Mouse (Mus musculus): ENCODE measurements around the gene Pam.
"Not testable (repeated sequence)": the region's sequence is repeated elsewhere in the genome, so short reads cannot be mapped to it uniquely, and the experiment has no call there.

The Pam gene

DNA sequence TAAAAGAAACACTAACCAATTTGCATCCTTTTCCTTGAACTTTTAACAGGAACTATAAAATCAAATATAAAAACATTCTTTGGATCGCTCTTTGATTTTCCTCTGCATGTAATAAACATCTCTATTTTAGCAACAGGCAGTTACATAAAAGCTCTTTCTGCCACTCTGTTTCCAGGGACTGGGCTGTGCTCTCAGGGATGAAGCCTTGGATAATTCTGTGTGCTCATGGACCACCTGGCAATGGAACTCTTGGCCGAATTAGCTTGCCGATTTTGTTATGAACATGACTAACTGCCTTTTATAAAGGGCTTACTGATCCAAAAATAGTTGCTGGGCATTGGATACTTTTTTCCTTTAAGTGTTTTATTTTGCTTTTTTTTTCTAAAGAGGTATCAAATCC is 134.8 kb downstream of the Pam start:
- no peak for DNase-seq

- DNase-seq = no peak
Measured at GRCm38 (mm10) chr1:97960124-97960523, 135.3 kb downstream of the Pam start.

DNA sequence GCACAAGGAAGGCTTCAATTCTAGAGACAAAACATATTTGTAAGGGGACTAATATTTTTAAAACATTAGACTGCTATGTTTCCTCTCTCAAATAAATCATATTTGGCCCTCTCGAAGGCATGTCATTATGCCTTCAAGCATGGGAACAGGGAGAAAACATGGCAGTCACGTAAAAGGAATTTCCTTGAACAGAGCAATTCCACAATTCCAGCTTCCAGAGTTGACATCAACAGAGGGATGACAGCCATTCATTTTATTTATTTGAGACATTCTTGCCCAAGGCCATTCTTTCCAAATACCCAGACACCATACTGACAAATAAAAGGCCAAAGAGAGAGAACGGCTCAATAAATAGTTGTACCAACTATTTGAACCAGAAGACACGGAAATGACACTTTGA is 136.7 kb downstream of the Pam start:
- DNase-seq = no peak

DNA sequence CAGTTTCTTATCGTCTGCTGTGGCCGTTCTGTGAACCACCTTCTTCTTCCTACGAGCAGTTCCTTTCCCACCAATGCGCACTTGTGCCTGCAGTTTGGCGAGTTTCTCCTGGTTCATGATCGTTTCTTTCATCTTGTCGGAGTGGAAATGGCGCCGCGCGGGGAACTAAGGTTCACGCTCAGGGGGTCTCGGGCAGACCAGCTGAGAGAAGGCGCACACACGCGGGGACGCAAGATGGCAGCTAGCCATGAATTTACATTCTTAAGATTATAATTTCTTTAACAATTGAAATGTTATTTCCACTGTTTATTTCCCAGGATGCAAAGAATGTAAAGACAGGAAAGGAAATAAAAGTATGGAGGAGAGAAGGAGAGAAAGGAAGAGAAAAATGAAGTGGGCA is 146.2 kb downstream of the Pam start:
- not testable (repeated sequence) for DNase-seq

GRCm38 (mm10) chr1:97947100-97947499 is 148.3 kb downstream of the Pam start:
- DNase-seq = no peak

DNA sequence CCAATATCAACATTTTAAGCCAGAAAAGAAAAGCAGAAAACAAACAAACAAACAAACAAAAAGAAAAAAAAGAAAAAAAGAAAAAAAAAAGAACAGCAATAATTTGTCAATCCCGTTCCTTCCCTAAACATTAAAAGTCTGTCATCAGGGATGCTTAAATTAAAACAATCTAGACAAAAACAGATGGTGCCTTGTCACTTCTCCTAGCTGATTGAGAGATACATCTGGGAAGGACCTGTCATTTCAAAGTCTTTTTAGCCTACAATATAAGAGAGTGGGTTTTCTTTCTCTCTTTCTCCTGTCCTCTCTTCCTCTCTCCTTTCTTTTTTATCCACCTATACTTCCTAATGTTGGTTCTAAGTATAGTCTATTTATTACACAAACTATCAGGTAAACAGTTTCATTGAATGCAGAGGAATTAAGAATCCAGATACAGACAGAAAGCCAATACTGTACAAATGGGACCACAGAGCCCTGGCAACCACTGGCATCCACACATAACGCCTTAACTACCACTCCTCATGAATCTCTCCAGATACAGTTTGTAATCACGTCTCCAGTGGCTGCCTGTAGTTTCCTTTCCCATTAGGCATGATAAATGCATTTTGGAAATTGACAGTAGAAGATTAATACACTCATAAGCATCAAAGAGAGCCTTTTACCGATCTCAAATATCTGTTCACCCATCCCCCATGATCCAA is 151.4 kb downstream of the Pam start:
- no peak for DNase-seq

DNA sequence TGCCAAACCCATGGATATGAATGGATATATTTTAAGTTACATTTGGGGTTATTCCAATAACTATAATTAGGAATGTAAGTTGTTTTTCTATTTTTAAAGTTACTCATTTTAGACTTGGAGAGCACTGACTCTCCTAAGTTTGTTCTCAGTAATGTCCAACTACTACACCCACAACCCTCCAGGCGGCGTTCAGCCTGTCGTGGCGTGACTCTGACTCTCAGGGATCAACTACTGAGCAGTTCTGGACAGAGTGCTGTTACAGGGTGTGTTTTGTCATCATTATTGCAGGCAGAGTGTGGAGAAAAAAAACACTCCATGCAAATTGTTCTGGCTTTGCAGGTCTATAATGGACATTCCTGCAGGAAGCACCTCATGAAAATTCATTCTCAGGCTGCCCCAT is 152.0 kb downstream of the Pam start:
- DNase-seq = no peak

DNA sequence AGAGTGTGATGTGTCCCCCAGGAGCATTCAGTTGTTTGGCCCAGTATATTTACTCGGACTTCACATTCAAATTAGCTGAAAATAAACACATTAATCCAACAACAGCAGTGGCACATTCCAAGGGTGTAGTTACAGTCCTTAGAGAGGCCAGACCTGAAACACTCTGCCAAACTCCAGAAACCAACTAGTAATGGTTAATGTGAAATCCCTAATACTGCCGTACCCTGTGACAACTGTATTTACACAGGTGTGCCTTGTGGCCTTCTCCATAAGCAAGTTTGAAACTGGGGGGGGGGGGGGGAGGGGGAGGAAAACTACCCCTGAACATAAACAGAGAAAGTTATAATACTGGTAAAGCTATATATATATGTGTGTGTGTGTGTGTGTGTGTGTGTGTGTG is 152.5 kb downstream of the Pam start:
- no peak for DNase-seq

GRCm38 (mm10) chr1:97938586-97938985 is 156.9 kb downstream of the Pam start:
- no peak for DNase-seq

GRCm38 (mm10) chr1:97938053-97938452 is 157.4 kb downstream of the Pam start:
- no peak for DNase-seq

GRCm38 (mm10) chr1:97934940-97935339 is 160.5 kb downstream of the Pam start:
- DNase-seq = no peak

DNA sequence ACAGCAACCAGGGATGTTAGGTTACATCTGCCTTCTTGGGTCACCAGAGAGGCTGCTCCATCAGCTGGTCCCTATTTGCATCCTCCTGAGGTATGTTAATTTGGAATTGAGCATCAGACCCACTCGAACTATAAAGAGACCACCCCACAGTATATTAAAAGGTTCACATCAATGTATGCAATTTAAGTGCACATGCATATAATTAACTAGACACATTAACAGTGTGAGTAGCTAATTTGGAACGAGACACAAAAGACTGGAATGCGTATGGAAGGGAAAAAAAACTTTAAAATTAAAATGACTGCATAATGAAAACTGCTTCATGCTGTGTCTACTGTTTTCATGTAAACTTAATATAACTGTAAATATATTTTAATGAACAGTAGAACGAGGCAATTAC is 164.2 kb downstream of the Pam start:
- DNase-seq = no peak

- no peak for DNase-seq
Measured at GRCm38 (mm10) chr1:97929415-97930028, 165.9 kb downstream of the Pam start.

DNA sequence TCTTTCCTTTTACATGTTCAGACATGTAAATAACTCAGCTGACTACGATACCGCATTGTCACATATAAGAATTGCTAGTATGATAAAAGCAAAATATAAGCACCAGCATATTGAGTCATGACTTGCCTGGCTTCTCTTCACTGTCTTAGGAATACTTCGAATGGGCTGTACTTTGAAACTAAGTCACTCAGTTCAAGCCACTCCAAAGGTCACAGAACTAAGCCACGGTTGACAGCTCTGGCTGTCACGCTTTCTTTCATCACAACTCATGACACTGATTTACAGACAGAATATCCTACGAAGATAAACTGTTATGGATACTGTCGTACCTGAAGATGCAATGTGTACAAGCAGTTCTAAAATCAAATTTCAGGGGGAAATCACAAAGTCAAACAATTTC is 168.7 kb downstream of the Pam start:
- no peak for DNase-seq

DNA sequence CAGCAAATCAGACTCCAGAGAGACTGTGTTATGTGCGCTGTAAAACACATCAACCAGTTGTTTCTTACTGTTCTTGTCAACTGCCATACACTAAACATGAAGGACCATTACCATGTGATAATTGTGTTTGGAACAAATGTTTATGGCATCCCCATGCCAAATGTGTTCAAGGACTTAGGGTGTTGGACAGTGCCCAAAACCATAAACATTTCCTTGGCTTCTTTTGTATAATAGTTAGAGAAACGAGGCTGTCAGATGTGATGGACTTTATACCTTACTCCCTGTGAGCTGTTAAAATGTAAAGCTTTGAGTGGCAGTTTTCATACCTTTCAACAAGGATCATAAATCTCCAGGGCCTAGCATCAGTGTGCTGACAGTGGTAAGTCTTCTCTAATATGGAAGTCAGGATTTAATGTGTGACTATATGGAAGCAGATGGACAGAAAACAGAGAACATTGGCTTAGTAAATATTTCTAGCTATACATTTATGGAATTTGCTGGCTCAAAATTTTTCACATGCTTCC is 169.4 kb downstream of the Pam start:
- no peak for DNase-seq

- no peak for DNase-seq
Measured at GRCm38 (mm10) chr1:97922395-97922794, 173.1 kb downstream of the Pam start.

- no peak for DNase-seq
Measured at GRCm38 (mm10) chr1:97921886-97922285, 173.6 kb downstream of the Pam start.

GRCm38 (mm10) chr1:97918495-97918894 is 177.0 kb downstream of the Pam start:
- no peak for DNase-seq

GRCm38 (mm10) chr1:97916971-97917234 is 178.5 kb downstream of the Pam start:
- no peak for DNase-seq

- no peak for DNase-seq
Measured at GRCm38 (mm10) chr1:97916218-97916970, 179.1 kb downstream of the Pam start.

DNA sequence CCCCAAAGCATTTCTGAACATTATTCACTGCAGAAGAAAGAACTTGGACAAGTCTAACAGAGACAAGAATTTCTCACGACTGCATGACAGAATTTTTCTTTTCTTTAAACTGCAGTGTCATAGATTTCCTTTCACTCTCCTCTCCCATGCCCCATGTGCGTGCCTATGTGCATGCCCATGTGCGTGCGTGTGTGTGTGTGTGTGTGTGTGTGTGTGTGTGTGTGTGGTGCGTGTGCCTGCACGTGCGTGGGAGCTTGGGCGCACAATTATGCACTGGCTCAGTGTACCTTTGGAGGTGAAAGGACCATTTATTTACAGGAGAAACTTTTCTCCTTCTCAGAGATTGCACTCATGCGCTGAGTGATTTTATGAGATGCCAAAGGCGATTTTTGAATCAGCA is 179.7 kb downstream of the Pam start:
- no peak for DNase-seq

DNA sequence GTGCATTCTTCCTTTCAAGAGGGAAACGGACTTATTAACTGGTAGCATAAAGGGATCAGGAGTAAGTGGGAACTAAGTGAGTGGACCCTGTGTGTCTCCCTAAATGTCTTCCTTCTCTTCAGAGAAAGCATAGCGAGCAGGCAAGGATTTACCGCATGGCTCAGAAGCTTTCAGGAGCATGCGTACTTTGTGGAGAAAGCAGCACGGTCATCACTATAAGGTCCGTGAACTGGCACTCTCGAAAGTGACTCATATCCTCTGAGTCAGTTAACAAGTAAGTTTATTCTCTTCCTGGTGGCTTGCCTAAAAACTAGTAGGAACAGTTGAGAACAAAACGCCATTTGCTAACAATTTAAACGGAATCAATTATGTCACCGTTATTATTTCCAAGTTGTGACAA is 184.6 kb downstream of the Pam start:
- DNase-seq = no peak

DNA sequence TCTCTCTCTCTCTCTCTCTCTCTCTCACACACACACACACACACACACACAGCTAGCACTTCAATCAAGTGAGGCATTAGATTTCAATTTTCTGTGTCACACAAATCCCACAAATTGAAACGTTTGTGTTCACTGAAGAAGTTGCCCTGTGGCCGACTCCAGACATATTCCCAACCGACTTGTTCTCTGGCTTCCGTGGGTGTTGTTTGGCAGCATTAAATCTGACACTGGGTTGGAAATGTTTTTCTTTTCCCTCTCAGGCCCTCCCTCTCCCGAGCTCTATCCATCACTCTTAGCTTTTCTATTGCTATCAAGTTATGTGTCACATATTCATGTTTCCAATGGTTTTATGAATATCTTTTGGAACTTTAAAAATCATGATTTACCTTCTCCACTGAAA is 185.9 kb downstream of the Pam start:
- DNase-seq = no peak

GRCm38 (mm10) chr1:97908736-97909135 is 186.7 kb downstream of the Pam start:
- no peak for DNase-seq
